Mouse (Mus musculus) testis, postnatal 14 days (tissue): Measurements from ENCODE around the gene Zfp64.
"Not testable (repeated sequence)": the region's sequence is repeated elsewhere in the genome, so short reads cannot be mapped to it uniquely, and the experiment has no call there.

Experiments used
- DNase-seq: peaks from one replicate; pipeline ENCODE4 v3.0.0; 2021; ENCODE audit warnings: low spot score

Zfp64 gene

GRCm38 (mm10) chr2:168895531-168895930, 59.9 kb downstream of the Zfp64 start:
- DNase-seq, result no peak

DNA sequence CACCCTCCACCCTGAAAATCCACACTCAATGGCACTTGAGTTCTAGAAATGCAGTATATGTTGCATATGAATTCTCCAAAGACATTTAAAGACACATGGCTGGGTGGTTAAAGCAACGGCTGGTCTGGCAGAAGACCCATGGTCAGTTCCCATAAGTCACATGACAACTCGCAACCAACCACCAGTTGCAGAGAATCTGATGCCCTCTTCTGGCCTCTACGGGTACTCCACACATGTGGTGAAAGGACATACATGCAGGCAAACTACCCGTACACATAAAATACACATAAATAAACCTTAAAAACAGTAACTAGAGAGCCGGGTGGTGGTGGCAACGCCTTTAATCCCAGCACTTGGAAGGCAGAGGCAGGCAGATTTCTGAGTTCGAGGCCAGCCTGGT, 60.6 kb downstream of the Zfp64 start:
- DNase-seq, result no peak

GRCm38 (mm10) chr2:168892057-168892456, 63.3 kb downstream of the Zfp64 start:
- DNase-seq, result no peak

- DNase-seq, result no peak
These were observed 70.7 kb downstream of the Zfp64 start for GRCm38 (mm10) chr2:168884641-168885040.

- DNase-seq, result no peak
These were observed 72.4 kb downstream of the Zfp64 start for GRCm38 (mm10) chr2:168882997-168883396.

DNA sequence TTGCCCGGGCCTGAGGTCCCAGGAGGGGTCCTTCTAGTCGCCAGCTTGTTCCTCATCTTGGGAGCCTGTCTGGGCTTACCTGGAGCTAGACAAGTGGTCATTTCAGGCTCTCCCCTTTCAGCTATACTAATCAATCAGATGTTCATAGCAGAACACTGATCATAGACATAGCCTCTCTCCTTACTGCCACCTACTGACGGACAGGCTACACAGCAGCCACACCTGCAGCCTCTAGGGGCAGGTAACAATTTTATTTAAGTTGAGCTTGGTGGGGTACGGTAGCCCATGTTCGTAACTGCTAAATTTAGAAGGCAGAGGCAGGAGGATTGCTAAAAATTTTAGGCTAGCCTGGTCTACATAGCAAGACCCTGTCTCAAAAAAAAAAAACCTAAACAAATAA, 73.5 kb downstream of the Zfp64 start:
- DNase-seq, result no peak

- DNase-seq, result no peak
These were observed 75.8 kb downstream of the Zfp64 start for GRCm38 (mm10) chr2:168879573-168879972.

- DNase-seq, result no peak
These were observed 76.7 kb downstream of the Zfp64 start for GRCm38 (mm10) chr2:168878708-168879107.

DNA sequence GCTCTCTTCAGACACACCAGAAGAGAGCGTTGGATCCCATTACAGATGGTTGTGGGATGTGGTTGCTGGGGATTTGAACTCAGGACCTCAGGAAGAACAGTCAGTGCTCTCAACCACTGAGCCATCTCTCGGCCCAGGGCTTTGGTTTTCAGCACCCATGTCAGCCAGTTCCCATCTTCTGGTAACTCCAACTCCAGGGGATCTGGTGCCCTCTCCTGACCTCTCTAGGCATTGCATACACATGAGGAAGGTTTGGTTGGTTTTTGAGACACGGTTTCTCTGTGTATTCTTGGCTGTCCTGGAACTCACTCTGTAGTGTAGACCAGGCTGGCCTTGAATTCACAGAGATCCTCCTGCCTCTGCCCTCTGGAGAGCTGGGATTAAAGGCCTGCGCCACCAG, 77.2 kb downstream of the Zfp64 start:
- DNase-seq, result no peak

GRCm38 (mm10) chr2:168876631-168877030, 78.8 kb downstream of the Zfp64 start:
- no peak for DNase-seq

- DNase-seq, result no peak
These were observed 80.9 kb downstream of the Zfp64 start for GRCm38 (mm10) chr2:168874498-168874897.

GRCm38 (mm10) chr2:168871767-168872511, 83.4 kb downstream of the Zfp64 start:
- no peak for DNase-seq

GRCm38 (mm10) chr2:168870480-168870879, 84.9 kb downstream of the Zfp64 start:
- DNase-seq, result no peak

DNA sequence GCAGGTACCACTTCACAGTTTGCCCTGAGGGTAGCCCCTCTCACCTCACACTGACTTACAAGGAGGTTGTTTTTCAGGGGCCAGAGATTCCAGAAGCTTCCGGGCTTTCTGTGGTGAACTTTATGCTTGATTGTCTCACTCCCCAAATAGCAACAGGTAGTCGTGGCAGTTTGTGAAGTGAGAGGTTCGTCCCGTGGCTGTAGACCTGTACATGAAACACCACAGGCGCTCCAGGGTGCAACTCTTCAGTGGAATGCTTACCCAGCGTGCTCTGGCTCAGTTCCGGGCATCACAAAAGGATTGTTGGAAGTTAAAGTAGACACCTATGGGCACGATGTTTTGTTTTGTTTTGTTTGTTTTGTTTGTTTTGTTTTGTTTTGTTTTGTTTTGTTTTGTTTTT, 88.4 kb downstream of the Zfp64 start:
- DNase-seq, result no peak

- no peak for DNase-seq
These were observed 89.0 kb downstream of the Zfp64 start for GRCm38 (mm10) chr2:168866436-168866835.

DNA sequence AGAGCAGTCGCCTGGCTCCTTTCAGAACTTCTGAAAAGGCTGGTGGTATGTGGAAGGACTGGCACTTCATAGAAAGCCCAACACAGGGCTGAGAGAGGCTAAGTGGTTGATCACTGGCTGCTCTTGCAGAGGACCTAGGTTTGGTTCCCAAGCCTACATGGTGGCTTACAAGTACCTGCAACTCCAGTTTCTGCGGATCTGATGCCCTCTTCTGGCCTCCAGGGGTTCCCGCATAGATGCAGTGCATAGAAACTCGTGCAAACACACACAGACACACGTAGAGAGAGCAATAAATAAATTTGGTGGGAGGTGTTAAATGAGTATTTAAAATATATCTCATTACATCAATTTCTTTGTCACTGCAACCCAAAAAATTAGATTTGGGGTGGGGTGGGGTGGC, 90.5 kb downstream of the Zfp64 start:
- no peak for DNase-seq

DNA sequence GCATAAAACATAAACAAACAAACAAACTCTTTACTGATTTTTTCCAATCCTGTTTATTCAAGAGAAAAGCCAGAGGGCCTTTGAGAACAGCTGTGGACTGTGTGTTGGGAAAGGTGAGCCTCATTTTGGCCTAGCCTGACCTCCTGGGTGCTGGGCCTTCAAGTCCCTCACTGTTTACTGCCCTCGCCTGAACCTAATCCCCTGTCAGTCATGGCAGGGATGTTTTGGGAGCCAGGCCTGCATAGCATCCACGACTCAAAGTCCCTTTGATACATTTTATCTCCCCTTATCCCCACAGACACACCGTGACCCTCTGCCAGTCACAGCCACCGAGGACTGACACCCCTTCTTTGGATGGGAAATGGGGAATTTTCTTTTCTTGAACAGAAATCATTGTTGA, 92.7 kb downstream of the Zfp64 start:
- no peak for DNase-seq

- DNase-seq, result no peak
These were observed 94.3 kb downstream of the Zfp64 start for GRCm38 (mm10) chr2:168860922-168861740.

GRCm38 (mm10) chr2:168860032-168860691, 95.2 kb downstream of the Zfp64 start:
- DNase-seq, result no peak

DNA sequence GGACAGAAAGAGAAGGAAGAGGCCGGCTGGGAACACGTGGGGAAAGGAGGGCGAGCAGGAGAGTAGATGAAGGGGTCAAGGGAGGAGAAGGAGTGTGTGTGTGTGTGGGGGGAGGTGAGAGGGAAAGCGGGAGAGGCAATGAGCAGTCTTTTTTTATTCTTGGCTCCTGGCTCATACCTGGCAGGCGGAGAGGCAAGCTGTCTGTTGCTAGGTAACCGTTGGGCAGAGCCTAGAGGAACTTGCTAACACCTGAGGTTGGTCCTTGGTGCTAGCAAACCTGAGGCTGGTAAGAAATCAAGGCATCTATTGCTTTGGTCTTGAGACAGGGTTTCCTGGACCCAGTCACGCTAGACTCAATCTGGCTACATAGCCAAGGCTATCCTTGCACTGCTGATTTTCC, 98.7 kb downstream of the Zfp64 start:
- no peak for DNase-seq

DNA sequence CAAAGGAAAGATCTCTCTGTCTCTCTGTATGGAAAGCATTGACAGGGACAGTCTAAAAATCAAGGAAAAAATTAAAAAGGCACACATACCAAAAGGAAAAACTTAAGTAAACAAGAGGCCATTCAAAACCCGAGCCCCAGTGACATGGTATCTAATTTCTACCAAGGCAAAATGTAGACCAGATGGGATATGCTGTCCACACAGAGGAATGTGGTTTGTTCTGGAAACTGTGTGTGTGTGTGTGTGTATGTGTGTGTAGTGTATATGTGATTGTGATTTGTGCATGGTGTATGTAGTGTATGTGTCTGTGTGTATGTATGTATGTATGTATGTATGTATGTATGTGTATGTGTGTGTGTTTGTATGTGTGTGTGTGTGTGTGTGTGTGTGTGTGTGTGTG, 100.6 kb downstream of the Zfp64 start:
- DNase-seq, result no peak

GRCm38 (mm10) chr2:168853869-168854268, 101.5 kb downstream of the Zfp64 start:
- not testable (repeated sequence) for DNase-seq

- DNase-seq, result no peak
These were observed 103.8 kb downstream of the Zfp64 start for GRCm38 (mm10) chr2:168851545-168851944.
